Mouse (Mus musculus) urinary bladder, postnatal 10 days (tissue): ENCODE data around the gene Olfr1101.

Source experiments
- DNase-seq: peaks from one replicate; pipeline ENCODE4 v3.0.0; 2022; ENCODE audit warnings: low spot score

Gene Olfr1101

DNA sequence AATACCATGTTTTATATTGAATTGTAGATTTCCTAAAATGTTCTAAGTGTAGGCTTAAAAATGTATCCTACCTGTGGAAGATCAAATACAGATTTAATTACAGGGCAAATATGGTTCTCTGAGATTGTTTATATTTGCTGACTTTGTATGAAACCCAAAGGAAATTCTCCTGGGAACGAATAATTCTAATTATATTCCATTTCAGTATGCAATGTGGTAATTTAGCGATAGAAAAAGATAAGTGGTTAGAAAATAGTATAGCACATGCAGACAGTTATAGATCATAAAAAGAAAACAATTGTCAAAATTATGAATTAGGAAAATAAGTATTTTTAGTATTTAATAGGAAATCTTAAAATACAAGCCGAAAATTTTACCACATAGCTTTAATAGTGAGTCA is at the start of gene Olfr1101:
TSS of gene Olfr1101 (minus strand) at position 101 of the 400 bp plus-strand sequence.
- DNase-seq, result no peak

DNA sequence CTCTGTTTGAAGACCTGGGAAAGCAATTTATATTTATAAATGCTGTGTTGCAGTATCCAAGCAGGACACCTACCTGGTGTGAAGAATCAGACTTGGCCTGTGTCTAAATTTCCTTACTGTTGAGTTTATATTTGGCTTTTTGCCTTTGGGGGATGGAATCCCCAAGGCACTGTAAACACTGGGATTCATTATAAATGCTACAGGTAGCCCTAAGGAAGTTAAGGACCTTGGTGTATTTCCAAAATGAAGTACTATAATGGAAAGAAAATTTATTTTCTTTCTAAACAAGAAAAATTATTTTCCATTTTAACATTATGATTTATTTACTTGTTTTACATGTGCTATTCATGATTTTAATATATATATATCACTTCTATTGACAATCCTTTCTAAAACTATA is 45.4 kb upstream of the Olfr1101 start, which contains the start of gene Olfr1105:
TSS of gene Olfr1105 (minus strand) at position 101 of the 400 bp plus-strand sequence.
- no peak for DNase-seq

DNA sequence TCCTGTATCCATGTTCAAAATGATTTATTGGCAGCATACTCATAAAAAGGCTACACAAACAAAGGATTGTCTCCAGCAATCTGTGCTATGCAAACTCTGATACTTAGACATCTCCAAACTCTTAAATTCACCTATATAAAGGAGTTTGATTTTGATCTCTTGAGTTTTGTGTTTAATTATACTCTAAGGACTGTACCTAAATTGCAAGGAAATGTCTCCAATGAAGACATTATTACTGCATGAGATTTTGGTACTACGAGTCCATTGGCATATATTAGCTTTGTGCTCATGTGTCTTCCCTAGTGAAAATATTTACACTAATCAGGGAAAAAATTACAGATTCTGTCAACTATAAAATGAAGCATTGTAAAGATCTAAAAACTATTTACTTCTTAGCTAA is 36.0 kb upstream of the Olfr1101 start, which contains the start of gene Olfr1104:
TSS of gene Olfr1104 (minus strand) at position 101 of the 400 bp plus-strand sequence.
- DNase-seq, result no peak

DNA sequence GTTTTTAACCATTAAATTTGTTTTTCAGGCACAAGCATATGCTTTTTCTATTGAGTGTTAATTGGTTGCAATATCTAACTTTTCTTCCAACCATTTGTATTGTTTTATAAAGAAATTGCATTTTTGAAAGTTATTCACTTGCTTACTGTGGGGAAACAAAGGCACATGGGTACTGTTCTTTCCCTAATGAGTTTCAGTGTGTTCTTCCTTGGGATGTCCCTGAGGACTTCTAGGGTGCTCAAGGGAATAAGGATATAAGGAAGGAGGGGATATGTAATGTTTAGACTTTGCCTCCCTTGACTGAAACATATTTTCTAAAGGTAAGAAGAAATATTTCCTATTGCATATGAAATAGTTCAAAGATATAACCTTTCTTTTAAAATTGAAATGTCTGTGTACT is 7.1 kb upstream of the Olfr1101 start, which contains the start of gene Olfr1102:
TSS of gene Olfr1102 (plus strand) at position 301 of the 400 bp plus-strand sequence.
- DNase-seq, result no peak

DNA sequence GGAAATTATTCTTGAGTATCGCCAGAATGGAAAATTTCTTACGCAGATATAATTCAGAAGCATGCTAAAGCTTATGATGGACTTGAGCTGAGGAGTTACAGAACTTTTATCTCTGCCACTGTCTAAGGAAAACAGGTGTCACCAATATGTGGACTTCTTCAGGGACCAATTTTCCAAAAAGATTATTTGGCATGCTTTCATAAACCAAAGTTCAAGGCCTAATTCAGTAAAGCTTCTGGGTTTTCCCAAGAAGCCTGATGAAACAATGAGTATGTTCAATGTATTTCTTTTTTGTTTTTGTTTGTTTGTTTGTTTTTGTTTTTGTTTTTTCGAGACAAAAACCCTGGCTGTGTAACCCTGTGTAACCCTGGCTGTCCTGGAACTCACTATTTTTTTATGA is 11.2 kb downstream of the Olfr1101 start, which contains the start of gene Olfr1100:
TSS of gene Olfr1100 (minus strand) at position 101 of the 400 bp plus-strand sequence.
- DNase-seq, result no peak

DNA sequence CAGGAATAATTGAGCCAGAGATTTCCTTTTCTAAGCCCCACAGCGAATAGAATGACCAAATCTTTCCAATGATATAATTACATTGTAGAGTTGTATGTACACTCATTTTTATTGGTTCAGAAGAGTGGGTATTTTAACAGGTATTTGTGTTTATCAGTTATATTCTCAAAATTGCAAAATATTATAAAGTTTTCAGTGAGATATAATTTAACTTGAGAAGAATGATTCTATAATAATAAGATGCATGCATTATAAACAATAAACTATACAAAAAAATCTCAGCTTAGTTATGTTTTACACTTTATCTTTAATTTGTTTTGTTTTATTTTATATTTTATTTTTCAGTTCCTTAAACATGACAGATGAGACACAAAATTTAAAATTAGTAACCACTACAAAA is 30.4 kb downstream of the Olfr1101 start, which contains the start of gene Olfr1099:
TSS of gene Olfr1099 (minus strand) at position 101 of the 400 bp plus-strand sequence.
- no peak for DNase-seq
